Mouse (Mus musculus) embryonic facial prominence, embryonic 15.5 days (tissue): ENCODE data around the gene Hipk3. TPM values are rescaled to one million over a fixed set of nuclear protein-coding genes. Genes with fewer than 3 reads are reported as not detected.

Experiments
- ATAC-seq: fragments of 200-750 bp; cut with Nextera tagmentation; 2 replicates; pipeline ENCODE4 v1.8.0; 2017; ENCODE audit warnings: low read depth, moderate TSS enrichment; ENCODE audit not compliant: insufficient number of reproducible peaks, low FRiP score, low TSS enrichment
- H3K27ac ChIP-seq: fragments of 300-500 bp; sonication (generic); replicated peaks from 2 replicates; pipeline ENCODE4 v1.5.1; 2015; ENCODE audit warnings: mild to moderate bottlenecking, inconsistent platforms
- H3K27me3 ChIP-seq: fragments of 300-500 bp; sonication (generic); 2 replicates; pipeline ENCODE4 v1.6.1; 2015; ENCODE audit warnings: inconsistent platforms
- H3K36me3 ChIP-seq: fragments of 300-500 bp; sonication (generic); 2 replicates; pipeline ENCODE4 v1.6.1; 2015; ENCODE audit warnings: mild to moderate bottlenecking, inconsistent platforms
- H3K4me1 ChIP-seq: fragments of 300-500 bp; sonication (generic); 2 replicates; pipeline ENCODE4 v1.6.1; 2015; ENCODE audit warnings: inconsistent platforms
- H3K4me2 ChIP-seq: fragments of 300-500 bp; sonication (generic); replicated peaks from 2 replicates; pipeline ENCODE4 v1.6.1; 2015; ENCODE audit warnings: mild to moderate bottlenecking, inconsistent platforms
- H3K4me3 ChIP-seq: fragments of 300-500 bp; sonication (generic); replicated peaks from 2 replicates; pipeline ENCODE4 v1.5.1; 2015; ENCODE audit warnings: mild to moderate bottlenecking, inconsistent platforms
- H3K9ac ChIP-seq: fragments of 300-500 bp; sonication (generic); 2 replicates; pipeline ENCODE4 v1.6.1; 2015; ENCODE audit warnings: inconsistent platforms
- H3K9me3 ChIP-seq: fragments of 300-500 bp; sonication (generic); replicated peaks from 2 replicates; pipeline ENCODE4 v1.6.1; 2016; ENCODE audit warnings: inconsistent platforms
- WGBS: fragments of 180-500 bp; shearing (Covaris S2); methylation state at CpG from one replicate; pipeline ENCODE4 v1.1.7; 2015; 5-methylcytosine and 5-hydroxymethylcytosine counted together
- polyA plus RNA-seq: library from polyadenylated mRNA; unstranded; fragments of >200 nt; fragmentation: Nextera tagmentation; extraction: Ambion mirVana; gene quantifications from 2 replicates; pipeline ENCODE4 v1.2.1, GENCODE M21; 2015

Hipk3 gene
- polyA plus RNA-seq, 1 experiment from 2014 or later = 17.5 TPM

- peak overlapping the region; percentile 99 for H3K27ac ChIP-seq
- H3K9me3 ChIP-seq = no peaks in the 10 kb centered on the region
- H3K36me3 ChIP-seq = no peaks in the 10 kb centered on the region
- H3K4me2 ChIP-seq = peak overlapping the region; percentile 60
- WGBS = 10% methylated on average over 9 of the region's 9 CpGs
- H3K9ac ChIP-seq = 0 out of 2 replicates have a peak overlapping the region, but pooled peaks have one; percentile 96
- H3K27me3 ChIP-seq = no peaks in the 10 kb centered on the region
- H3K4me3 ChIP-seq = peak overlapping the region; percentile 93
- H3K4me1 ChIP-seq = peaks cover 11% of the 10 kb centered on the region
- no peak for ATAC-seq
Measured at GRCm38 (mm10) chr2:104494801-104495185, 547 bp upstream of the Hipk3 start.

- ATAC-seq = peak; percentile 61
Measured at GRCm38 (mm10) chr2:104493021-104493950, 960 bp downstream of the Hipk3 start.

GRCm38 (mm10) chr2:104491221-104491795 is 2.9 kb downstream of the Hipk3 start:
- no peaks in the 10 kb centered on the region for H3K9me3 ChIP-seq
- WGBS = 43% methylated on average over 2 of the region's 2 CpGs
- peaks cover 11% of the 10 kb centered on the region for H3K4me1 ChIP-seq
- H3K27ac ChIP-seq = no peak overlapping the region
- no peak for ATAC-seq
- no peaks in the 10 kb centered on the region for H3K36me3 ChIP-seq
- no peaks in the 10 kb centered on the region for H3K27me3 ChIP-seq
- no peak overlapping the region for H3K9ac ChIP-seq
- no peak overlapping the region for H3K4me2 ChIP-seq
- H3K4me3 ChIP-seq = no peak overlapping the region

More at GRCm38 (mm10) chr2:104493021-104493950, 960 bp downstream of the Hipk3 start:
- Histone ChIP-seq H3K27ac (peak overlapping the region; percentile 99), H3K9ac (peak overlapping the region; percentile 96), H3K4me2 (peak overlapping the region; percentile 60), H3K4me3 (peak overlapping the region; percentile 93), H3K9me3 (no peaks in the 10 kb centered on the region), H3K36me3 (no peaks in the 10 kb centered on the region), H3K27me3 (no peaks in the 10 kb centered on the region), H3K4me1 (peaks cover 11% of the 10 kb centered on the region)
- WGBS = under 1% methylated on average over 98 of the region's 99 CpGs

GRCm38 (mm10) chr2:104490761-104491160 is 3.5 kb downstream of the Hipk3 start:
- Histone ChIP-seq H3K36me3 (no peaks in the 10 kb centered on the region), H3K4me2 (no peak overlapping the region), H3K27ac (no peak overlapping the region), H3K9me3 (no peaks in the 10 kb centered on the region), H3K4me1 (peaks cover 11% of the 10 kb centered on the region), H3K4me3 (no peak overlapping the region), H3K27me3 (no peaks in the 10 kb centered on the region), H3K9ac (no peak overlapping the region)
- no peak for ATAC-seq
- WGBS = 51% methylated on average over 2 of the region's 2 CpGs

GRCm38 (mm10) chr2:104489851-104490250 is 4.4 kb downstream of the Hipk3 start:
- no peak overlapping the region for H3K4me3 ChIP-seq
- no peaks in the 10 kb centered on the region for H3K27me3 ChIP-seq
- H3K4me1 ChIP-seq = peaks cover 5% of the 10 kb centered on the region
- ATAC-seq = no peak
- H3K36me3 ChIP-seq = no peaks in the 10 kb centered on the region
- no peak overlapping the region for H3K27ac ChIP-seq
- no peaks in the 10 kb centered on the region for H3K9me3 ChIP-seq
- H3K9ac ChIP-seq = no peak overlapping the region
- 97% methylated on average over 2 of the region's 2 CpGs for WGBS
- no peak overlapping the region for H3K4me2 ChIP-seq

GRCm38 (mm10) chr2:104484438-104484837 is 9.8 kb downstream of the Hipk3 start:
- H3K9ac ChIP-seq = no peak overlapping the region
- WGBS = 55% methylated on average over 5 of the region's 5 CpGs
- ATAC-seq = peak; percentile 39; the same call in 1 of the 2 replicates

GRCm38 (mm10) chr2:104482156-104482555 is 12.1 kb downstream of the Hipk3 start:
- no peaks in the 10 kb centered on the region for H3K9me3 ChIP-seq
- H3K4me2 ChIP-seq = no peak overlapping the region
- no peak overlapping the region for H3K27ac ChIP-seq
- no peaks in the 10 kb centered on the region for H3K36me3 ChIP-seq
- no peak overlapping the region for H3K4me3 ChIP-seq
- H3K4me1 ChIP-seq = no peaks in the 10 kb centered on the region
- no peak overlapping the region for H3K9ac ChIP-seq
- H3K27me3 ChIP-seq = no peaks in the 10 kb centered on the region
- no peak for ATAC-seq

More at GRCm38 (mm10) chr2:104484438-104484837, 9.8 kb downstream of the Hipk3 start:
- Histone ChIP-seq H3K4me1 (no peaks in the 10 kb centered on the region), H3K27ac (no peak overlapping the region), H3K9me3 (no peaks in the 10 kb centered on the region), H3K4me3 (no peak overlapping the region), H3K36me3 (no peaks in the 10 kb centered on the region), H3K27me3 (no peaks in the 10 kb centered on the region), H3K4me2 (no peak overlapping the region)

- WGBS = 84% methylated on average over 4 of the region's 4 CpGs
- Histone ChIP-seq H3K36me3 (no peaks in the 10 kb centered on the region), H3K27me3 (no peaks in the 10 kb centered on the region), H3K4me1 (no peaks in the 10 kb centered on the region), H3K9ac (no peak overlapping the region), H3K4me2 (no peak overlapping the region), H3K4me3 (no peak overlapping the region), H3K27ac (no peak overlapping the region), H3K9me3 (no peaks in the 10 kb centered on the region)
- no peak for ATAC-seq
Measured at GRCm38 (mm10) chr2:104479054-104479453, 15.2 kb downstream of the Hipk3 start.

- no peak overlapping the region for H3K27ac ChIP-seq
- no peaks in the 10 kb centered on the region for H3K27me3 ChIP-seq
- H3K36me3 ChIP-seq = no peaks in the 10 kb centered on the region
- no peaks in the 10 kb centered on the region for H3K4me1 ChIP-seq
- H3K9me3 ChIP-seq = no peaks in the 10 kb centered on the region
- no peak overlapping the region for H3K9ac ChIP-seq
- no peak overlapping the region for H3K4me3 ChIP-seq
- no peak overlapping the region for H3K4me2 ChIP-seq
- no peak for ATAC-seq
- 85% methylated on average over 2 of the region's 2 CpGs for WGBS
Measured at GRCm38 (mm10) chr2:104477398-104478015, 16.7 kb downstream of the Hipk3 start.

- H3K4me1 ChIP-seq = no peaks in the 10 kb centered on the region
- H3K27me3 ChIP-seq = no peaks in the 10 kb centered on the region
- H3K4me2 ChIP-seq = no peak overlapping the region
- H3K9me3 ChIP-seq = no peaks in the 10 kb centered on the region
- ATAC-seq = no peak
- no peak overlapping the region for H3K27ac ChIP-seq
- WGBS = 67% methylated on average over 6 of the region's 6 CpGs
- H3K9ac ChIP-seq = no peak overlapping the region
- no peak overlapping the region for H3K4me3 ChIP-seq
- 0 out of 2 replicates have a peak, but pooled peaks cover 13% of the 10 kb centered on the region for H3K36me3 ChIP-seq
Measured at GRCm38 (mm10) chr2:104472056-104472455, 22.2 kb downstream of the Hipk3 start.

GRCm38 (mm10) chr2:104471161-104471560 is 23.1 kb downstream of the Hipk3 start:
- Histone ChIP-seq H3K27ac (no peak overlapping the region), H3K36me3 (0 out of 2 replicates have a peak, but pooled peaks cover 13% of the 10 kb centered on the region), H3K4me1 (no peaks in the 10 kb centered on the region), H3K9ac (no peak overlapping the region), H3K4me3 (no peak overlapping the region), H3K9me3 (no peaks in the 10 kb centered on the region), H3K4me2 (no peak overlapping the region), H3K27me3 (no peaks in the 10 kb centered on the region)
- no peak for ATAC-seq
- 94% methylated on average over 16 of the region's 16 CpGs for WGBS
